Mouse (Mus musculus) spleen, adult 2 months (tissue): ENCODE data around the gene Higd2a.

Experiments used
- CTCF ChIP-seq: fragments of 200-500 bp; IDR thresholded peaks from 2 replicates; pipeline ENCODE4 v1.5.1; 2011; ENCODE audit warnings: mild to moderate bottlenecking, inconsistent platforms; ENCODE audit not compliant: insufficient read depth, insufficient read length, insufficient replicate concordance; ENCODE audit errors: extremely low read depth
- POLR2A ChIP-seq: fragments of 200-500 bp; IDR thresholded peaks from 2 replicates; pipeline ENCODE4 v1.6.1; 2011; ENCODE audit warnings: low read depth, low read length, inconsistent platforms

DNA sequence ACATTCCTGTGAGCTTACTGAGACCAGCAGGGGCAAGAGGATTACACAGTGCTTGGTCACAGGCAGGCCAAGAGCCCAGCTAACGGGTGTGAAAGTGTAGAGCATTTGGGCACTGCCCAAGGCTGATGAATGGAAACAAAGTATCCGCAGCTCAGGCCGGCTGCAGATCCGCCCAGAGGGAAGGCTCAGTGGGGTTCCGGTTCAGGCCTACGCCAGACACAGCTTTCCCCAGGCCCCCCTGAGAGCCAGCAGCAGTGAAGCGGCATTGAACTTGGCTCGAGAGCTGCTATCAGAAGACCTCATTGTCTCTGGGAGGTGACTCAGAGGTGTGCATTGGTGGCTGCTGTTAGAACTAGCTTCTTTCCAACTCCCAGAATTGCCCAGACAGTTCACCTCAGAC lies 18.7 kb downstream of the Higd2a start:
- TF ChIP-seq CTCF (no peak), POLR2A (no peak)
